Mouse (Mus musculus) fat pad, adult 2 months (tissue): ENCODE data around the gene 1700016C15Rik.

Experiments used
- DNase-seq: peaks from one replicate; pipeline ENCODE4 v3.0.0-alpha.2; 2011; ENCODE audit warnings: low read depth, low spot score; ENCODE audit errors: extremely low read depth

Gene 1700016C15Rik

DNA sequence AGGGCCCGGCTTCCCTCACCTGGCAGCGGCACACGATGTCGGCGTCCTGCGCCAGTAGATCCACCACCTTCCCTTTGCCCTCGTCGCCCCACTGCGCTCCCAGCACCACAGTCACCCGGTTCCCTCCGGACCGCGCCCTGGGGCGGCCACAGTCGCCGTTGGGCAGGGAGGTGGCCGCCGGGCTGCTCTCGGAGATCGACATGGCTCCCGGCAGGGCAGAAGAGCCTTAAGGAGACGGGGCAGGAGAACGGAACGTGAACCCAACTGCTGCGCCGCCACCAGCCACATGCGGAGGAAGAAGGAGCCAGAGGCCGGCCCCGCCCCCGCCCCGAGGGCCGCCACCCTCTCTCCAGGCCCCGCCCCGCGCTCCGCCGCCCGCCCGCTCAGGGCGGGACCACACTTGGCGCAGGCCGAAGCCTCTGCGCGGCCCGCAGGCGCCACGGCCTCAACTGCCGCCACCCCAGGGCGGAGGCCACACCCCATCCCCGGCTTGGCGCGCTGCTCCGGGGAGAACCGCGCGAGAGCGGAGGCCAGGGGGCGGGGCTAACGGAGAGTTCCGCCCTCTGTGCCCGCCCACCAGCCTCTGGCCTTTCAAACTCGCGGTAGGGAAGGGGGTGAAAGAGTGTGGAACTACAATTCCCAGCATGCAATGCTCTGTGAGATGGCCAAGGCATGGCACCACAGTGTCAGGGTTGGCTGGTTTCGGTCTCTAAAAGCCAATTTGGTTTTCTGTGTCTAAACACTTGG, 66.8 kb downstream of the 1700016C15Rik start, which contains the start of gene Adss:
Gene Adss (minus strand): TSS at position 319 of the 747 bp plus-strand sequence.
- DNase-seq = peak; percentile 61

- no peak for DNase-seq
These were observed 67.6 kb downstream of the 1700016C15Rik start for GRCm38 (mm10) chr1:177797151-177797755.
